Mouse (Mus musculus) hindbrain, postnatal 0 days (tissue): ENCODE measurements around the gene Timp1. TPM values are rescaled to one million over a fixed set of nuclear protein-coding genes. Genes with fewer than 3 reads are reported as not detected.

Source experiments
- ATAC-seq: fragments of 200-750 bp; cut with Nextera tagmentation; 2 replicates; pipeline ENCODE4 v1.8.0; 2017; ENCODE audit warnings: mild to moderate bottlenecking, moderate TSS enrichment, moderate library complexity
- DNase-seq: peaks from one replicate; pipeline ENCODE4 v3.0.0-alpha.2; 2015; ENCODE audit warnings: low spot score
- H3K27ac ChIP-seq: fragments of 300-500 bp; sonication (generic); 2 replicates; pipeline ENCODE4 v1.5.1; 2014; ENCODE audit warnings: mild to moderate bottlenecking
- H3K27me3 ChIP-seq: fragments of 300-500 bp; sonication (generic); 2 replicates; pipeline ENCODE4 v1.6.1; 2014; ENCODE audit warnings: low read length, mixed read lengths; ENCODE audit not compliant: insufficient read depth
- H3K36me3 ChIP-seq: fragments of 300-500 bp; sonication (generic); 2 replicates; pipeline ENCODE4 v1.6.1; 2014; ENCODE audit warnings: low read length, mixed read lengths; ENCODE audit not compliant: insufficient read depth
- H3K4me1 ChIP-seq: fragments of 300-500 bp; sonication (generic); 2 replicates; pipeline ENCODE4 v1.6.1; 2014; ENCODE audit warnings: antibody characterized with exemption, low read length, mixed read lengths; ENCODE audit not compliant: insufficient read depth
- H3K4me2 ChIP-seq: fragments of 300-500 bp; sonication (generic); 2 replicates; pipeline ENCODE4 v1.6.1; 2014; ENCODE audit warnings: low read depth, mild to moderate bottlenecking, low read length, moderate library complexity, mixed read lengths
- H3K4me3 ChIP-seq: fragments of 300-500 bp; sonication (generic); 2 replicates; pipeline ENCODE4 v1.5.1; 2014; ENCODE audit warnings: low read length
- H3K9ac ChIP-seq: fragments of 300-500 bp; sonication (generic); replicated peaks from 2 replicates; pipeline ENCODE4 v1.6.1; 2014; ENCODE audit warnings: mild to moderate bottlenecking, low read length, moderate library complexity, mixed read lengths
- H3K9me3 ChIP-seq: fragments of 300-500 bp; sonication (generic); 2 replicates; pipeline ENCODE4 v1.6.1; 2016; ENCODE audit warnings: low read length, mixed read lengths
- CTCF ChIP-seq: IDR thresholded peaks from 2 replicates; pipeline ENCODE4 v1.5.1; 2016; ENCODE audit warnings: antibody characterized with exemption, control low read depth, low read depth
- WGBS: fragments of 180-500 bp; shearing (Covaris S2); extraction: QIAGEN DNeasy Blood & Tissue Kit; methylation state at CpG from one replicate; pipeline ENCODE4 v1.1.7; 2014; 5-methylcytosine and 5-hydroxymethylcytosine counted together
- polyA plus RNA-seq: library from polyadenylated mRNA; unstranded; fragments of >200 nt; fragmentation: Nextera tagmentation; extraction: Ambion mirVana; gene quantifications from 2 replicates; pipeline ENCODE4 v1.2.1, GENCODE M21; 2015
- total RNA-seq: library from RNA; depleted of rRNA; stranded (reverse); fragments of >200 nt; gene quantifications from 2 replicates; pipeline ENCODE4 v1.2.3, GENCODE M21; 2014

Timp1 gene
- total and polyA plus RNA-seq, 2 experiments from 2014 or later, result 5.7 to 6.3 TPM

DNA sequence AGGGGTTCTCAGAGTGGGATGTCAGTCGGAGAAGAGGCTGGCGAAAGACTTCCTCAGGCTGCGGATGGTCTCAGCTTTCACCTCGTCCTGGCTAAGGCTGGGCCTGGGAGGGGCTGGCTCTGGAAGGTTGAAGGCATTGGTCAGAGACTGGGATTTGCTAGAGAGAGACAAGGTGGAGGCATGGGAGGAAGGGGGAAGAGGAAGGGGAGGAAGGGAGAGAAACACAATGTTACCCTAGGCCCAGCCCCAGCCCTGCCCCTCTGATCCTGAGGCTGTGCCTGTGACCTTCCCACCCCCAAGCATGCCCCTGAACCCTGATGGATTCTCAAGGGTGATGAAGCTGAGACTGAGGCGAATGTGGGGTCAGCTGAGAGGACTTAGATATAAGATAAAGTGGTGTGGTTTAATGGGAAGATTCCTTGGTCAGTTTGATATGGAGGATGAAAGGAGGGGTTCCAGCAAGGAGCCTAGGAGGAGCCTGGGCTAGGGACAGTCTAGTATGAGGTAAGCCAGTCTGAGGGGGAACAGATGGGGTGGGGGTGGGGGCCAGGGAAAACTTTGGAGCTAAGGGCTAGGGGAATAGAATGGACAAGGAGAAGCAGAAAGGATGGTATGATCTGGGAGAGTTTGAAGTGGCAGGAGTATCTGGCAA lies 8.4 kb upstream of the Timp1 start:
- Histone ChIP-seq H3K4me1 (no peaks in the 10 kb centered on the region), H3K4me2 (no peak overlapping the region), H3K27me3 (no peaks in the 10 kb centered on the region), H3K9me3 (no peaks in the 10 kb centered on the region), H3K9ac (no peak overlapping the region), H3K4me3 (no peak overlapping the region), H3K36me3 (no peaks in the 10 kb centered on the region), H3K27ac (no peak overlapping the region)
- ATAC-seq (no peak), DNase-seq (no peak)
- TF ChIP-seq CTCF, result no peak
- WGBS, result 56% methylated on average over 5 of the region's 5 CpGs

DNA sequence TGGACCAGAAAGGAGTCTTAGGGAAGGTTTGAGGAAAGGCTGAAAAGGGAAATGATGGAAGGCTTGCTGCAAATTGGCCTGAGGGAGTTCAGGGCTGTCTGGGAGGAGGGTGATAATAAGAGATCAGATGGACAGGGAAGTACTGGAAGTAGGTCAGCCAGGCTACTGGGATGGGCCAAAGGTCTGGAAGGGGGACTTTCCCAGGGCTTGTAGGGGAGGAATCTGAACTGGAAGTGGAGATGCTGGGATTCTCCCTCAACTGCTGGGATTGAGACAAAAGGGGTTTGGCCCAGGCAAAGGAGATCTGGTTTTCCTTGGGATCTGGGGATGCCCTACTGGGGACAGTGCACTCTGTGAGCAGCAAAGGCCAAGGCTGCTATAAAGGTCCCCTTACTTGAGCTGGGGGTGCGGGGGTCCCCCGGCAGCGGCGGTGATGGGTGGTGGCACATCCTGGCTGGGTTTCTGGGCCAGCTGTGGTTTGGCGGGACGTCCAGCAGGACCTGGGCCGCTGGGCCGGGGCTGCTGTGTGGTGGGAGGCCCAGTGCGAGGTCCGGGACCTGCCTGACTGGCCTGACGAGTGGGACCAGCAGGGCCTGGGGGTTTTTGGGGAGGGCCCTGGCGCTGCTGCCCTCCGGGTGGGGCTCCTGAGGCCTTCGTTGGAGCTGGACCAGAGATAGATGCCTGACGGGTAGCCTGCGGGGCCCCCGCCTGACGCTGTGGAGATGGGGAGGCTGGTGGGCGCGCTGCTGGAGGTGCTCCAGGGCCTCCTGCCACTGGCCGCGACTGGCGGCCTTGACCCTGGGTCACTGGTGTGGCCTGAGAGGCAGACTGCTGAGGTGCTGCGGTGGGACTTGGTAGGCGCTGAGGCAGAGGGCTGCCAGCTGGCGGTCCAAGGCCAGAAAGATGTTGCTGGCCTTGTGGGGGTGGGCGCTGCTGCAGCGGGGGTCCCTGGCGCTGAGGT lies 7.6 kb upstream of the Timp1 start:
- DNase-seq, result no peak
- Histone ChIP-seq H3K27ac (peak overlapping the region; percentile 26; the same call in 1 of the 2 replicates), H3K4me2 (no peak overlapping the region), H3K9me3 (no peaks in the 10 kb centered on the region), H3K4me1 (no peaks in the 10 kb centered on the region), H3K9ac (no peak overlapping the region), H3K4me3 (no peak overlapping the region), H3K27me3 (no peaks in the 10 kb centered on the region), H3K36me3 (no peaks in the 10 kb centered on the region)
- whole genome bisulfite sequencing, result 54% methylated on average over 26 of the region's 29 CpGs
- 0 out of 2 replicates have a peak, but pooled peaks have one; percentile 10 for ATAC-seq
- no peak for TF ChIP-seq CTCF

DNA sequence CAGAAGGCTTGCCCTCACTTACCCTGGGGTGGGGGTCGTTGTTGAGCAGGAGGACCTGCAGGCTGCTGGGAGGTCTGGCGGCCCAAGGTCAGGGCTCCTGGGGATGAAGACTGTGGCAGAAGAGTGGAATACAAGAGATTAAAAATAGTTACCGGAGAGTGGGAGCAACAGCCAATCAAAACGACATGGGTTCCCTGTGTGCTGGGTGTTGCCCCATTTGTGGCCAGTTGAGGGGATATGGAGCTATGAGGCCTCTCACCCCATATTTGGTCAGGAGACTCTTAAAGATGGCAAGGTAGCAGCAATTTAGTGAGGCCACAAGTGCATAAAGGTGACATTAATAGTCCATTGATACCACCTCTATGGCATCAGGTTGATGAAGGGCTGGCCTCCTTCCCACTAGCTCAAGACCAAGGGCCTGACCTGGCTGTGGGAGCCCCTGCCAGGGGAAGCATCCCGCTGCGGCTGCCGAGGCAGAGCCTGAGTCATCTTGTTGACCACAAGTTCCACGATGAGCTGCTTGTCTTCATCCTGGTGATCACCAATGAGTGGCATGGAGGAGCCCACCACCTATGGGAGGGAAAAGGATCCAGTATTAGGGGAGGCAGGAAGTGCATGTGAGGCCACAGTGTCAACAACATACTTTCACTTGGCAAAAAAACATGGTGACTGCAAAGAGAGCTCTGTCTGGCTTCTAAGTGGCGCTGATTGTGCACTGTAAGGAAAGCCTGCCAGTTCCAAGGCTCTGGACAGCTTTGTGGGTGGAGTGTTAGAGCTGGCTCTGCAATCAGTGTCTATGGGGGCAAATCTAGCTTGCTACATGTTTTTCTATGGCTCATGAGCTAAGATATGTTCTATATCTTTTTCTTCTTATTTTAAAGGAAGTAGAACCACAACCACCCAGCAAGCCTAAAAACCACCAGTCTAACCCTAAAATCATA lies 6.5 kb upstream of the Timp1 start:
- no peaks in the 10 kb centered on the region for H3K9me3 ChIP-seq
- H3K9ac ChIP-seq, result no peak overlapping the region
- DNase-seq, result no peak
- no peaks in the 10 kb centered on the region for H3K27me3 ChIP-seq
- WGBS, result 76% methylated on average over 9 of the region's 9 CpGs
- no peak overlapping the region for H3K27ac ChIP-seq
- no peak overlapping the region for H3K4me3 ChIP-seq
- no peak for ATAC-seq
- H3K36me3 ChIP-seq, result no peaks in the 10 kb centered on the region
- no peak overlapping the region for H3K4me2 ChIP-seq
- no peak for TF ChIP-seq CTCF
- H3K4me1 ChIP-seq, result no peaks in the 10 kb centered on the region

DNA sequence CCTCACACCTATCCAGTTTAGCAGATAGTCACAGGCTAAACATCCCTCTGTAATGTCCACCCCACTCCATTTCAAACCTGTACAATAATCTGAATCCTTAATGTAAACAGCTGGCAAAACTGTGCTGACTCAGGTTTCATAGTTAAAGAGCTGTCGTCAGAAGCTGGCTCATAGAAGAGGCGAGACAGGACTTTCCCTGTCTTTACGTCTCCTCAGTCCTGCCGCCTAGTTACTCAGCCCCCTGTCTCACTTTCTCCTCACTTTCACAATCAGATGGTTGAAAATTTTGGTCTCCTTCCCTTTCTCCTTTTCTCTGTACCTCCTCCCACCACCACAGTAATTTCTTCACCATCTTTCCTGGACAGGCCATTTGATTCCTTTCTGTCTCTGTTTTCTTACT lies 1.9 kb upstream of the Timp1 start:
- Histone ChIP-seq H3K27me3 (no peaks in the 10 kb centered on the region), H3K9me3 (no peaks in the 10 kb centered on the region), H3K36me3 (no peaks in the 10 kb centered on the region), H3K4me1 (no peaks in the 10 kb centered on the region), H3K9ac (no peak overlapping the region), H3K4me3 (no peak overlapping the region), H3K27ac (no peak overlapping the region), H3K4me2 (no peak overlapping the region)
- ATAC-seq (no peak), DNase-seq (no peak)
- no peak for TF ChIP-seq CTCF
- 70% methylated on average over 4 of the region's 4 CpGs for WGBS

DNA sequence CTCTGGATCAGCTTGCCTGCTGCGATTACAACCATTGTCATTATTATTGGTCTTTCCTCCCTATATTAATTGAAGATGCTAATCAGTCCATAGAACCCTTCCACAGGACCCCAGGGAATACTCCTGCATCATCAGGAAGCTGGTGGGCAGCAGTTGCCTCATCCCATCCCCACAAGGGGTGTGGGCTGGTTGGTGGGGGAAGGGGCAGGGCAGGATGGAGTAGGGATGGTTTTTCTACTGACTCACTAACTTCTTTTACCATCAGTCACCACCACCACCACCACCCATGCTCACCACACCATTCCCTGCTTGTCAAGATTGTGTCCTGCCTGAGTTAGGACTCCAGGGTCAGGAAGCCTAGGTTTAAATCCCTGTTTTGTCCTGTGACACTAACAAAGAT lies 763 bp upstream of the Timp1 start:
- 67% methylated on average over 1 of the region's 1 CpGs for WGBS
- H3K4me3 ChIP-seq, result no peak overlapping the region
- H3K36me3 ChIP-seq, result no peaks in the 10 kb centered on the region
- no peaks in the 10 kb centered on the region for H3K27me3 ChIP-seq
- DNase-seq (no peak), ATAC-seq (no peak)
- no peak overlapping the region for H3K4me2 ChIP-seq
- TF ChIP-seq CTCF, result no peak
- no peak overlapping the region for H3K27ac ChIP-seq
- no peaks in the 10 kb centered on the region for H3K9me3 ChIP-seq
- H3K4me1 ChIP-seq, result no peaks in the 10 kb centered on the region
- no peak overlapping the region for H3K9ac ChIP-seq

DNA sequence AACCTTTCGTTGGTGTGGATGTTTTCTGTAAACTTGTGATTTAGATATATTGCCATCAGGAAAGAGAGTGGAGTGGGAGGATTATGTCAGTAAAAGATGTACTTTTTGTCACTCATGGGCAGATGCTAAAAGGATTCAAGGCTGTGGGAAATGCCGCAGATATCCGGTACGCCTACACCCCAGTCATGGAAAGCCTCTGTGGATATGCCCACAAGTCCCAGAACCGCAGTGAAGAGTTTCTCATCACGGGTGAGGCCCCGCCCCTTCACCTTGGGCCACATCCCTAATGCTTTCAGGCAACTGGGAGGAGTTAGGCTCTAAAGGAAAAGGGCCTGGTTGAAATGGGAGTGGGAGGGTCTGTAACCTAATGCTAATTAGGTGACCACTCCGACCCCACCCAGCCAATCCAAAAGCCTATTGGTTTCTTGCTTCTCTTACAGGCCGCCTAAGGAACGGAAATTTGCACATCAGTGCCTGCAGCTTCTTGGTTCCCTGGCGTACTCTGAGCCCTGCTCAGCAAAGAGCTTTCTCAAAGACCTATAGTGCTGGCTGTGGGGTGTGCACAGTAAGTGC lies 3.0 kb downstream of the Timp1 start:
- WGBS, result 39% methylated on average over 11 of the region's 11 CpGs
- Histone ChIP-seq H3K27ac (no peak overlapping the region), H3K9ac (no peak overlapping the region), H3K4me3 (no peak overlapping the region), H3K9me3 (no peaks in the 10 kb centered on the region), H3K27me3 (no peaks in the 10 kb centered on the region), H3K4me2 (no peak overlapping the region), H3K4me1 (no peaks in the 10 kb centered on the region), H3K36me3 (no peaks in the 10 kb centered on the region)
- no peak for DNase-seq
- no peak for TF ChIP-seq CTCF
- ATAC-seq, result no peak
